ENCODE assay signal across 25 mouse cellular contexts in the genomic region with DNA sequence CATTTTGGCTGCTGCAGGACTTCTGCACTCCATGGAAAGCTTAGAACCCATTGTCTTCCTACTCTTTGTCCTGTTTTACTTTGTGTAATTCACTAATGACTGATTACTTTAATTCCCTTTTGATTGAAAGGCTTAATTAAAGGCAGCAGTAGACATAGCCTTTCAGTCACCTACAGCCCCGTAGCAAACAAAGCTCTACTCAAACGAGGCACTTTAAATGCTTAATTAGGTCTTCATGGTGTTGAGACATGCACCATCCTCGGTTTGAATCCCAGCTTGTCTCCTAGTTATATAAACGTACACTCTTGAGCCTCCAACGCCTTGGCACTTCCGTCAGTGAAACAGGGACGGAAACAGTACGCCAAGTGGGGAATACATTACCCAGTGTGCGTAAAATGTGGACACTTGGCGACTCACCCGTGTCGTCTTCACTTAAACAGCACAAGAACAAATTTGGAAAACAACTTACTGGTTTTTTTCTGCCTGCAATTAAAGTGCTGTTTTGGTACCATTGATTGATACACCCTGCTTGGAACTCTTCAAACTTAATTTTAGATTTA. TPM values are rescaled to one million over a fixed set of nuclear protein-coding genes. Genes with fewer than 3 reads are reported as not detected.
DNase-seq lines count a peak whose midpoint lies in the region; ATAC-seq lines count a peak whose summit lies in the region.
"Had no signal": no experiment of that assay in that cellular context is flagged by ENCODE, and none has a peak within 500 bp of the region (broad histone marks: within the 10 kb centered on the region; RNA-seq: fewer than 3 reads in every experiment).

No protein-coding gene starts in this region.

- peak; percentile 69; the same call in 1 of the 2 replicates for ATAC-seq in forebrain, embryonic 11.5 days (replicated peaks; ENCODE audit: low FRiP score)
- peak; percentile 65 for ATAC-seq in frontal cortex, adult (ENCODE audit: low TSS enrichment)
- no peak for ATAC-seq in liver, embryonic 11.5 days (replicated peaks; ENCODE audit: low FRiP score)
- ATAC-seq: CD4-positive, CD25-positive, alpha-beta regulatory T cell, adult 4 months; hindbrain, embryonic 16.5 days; inflammation-experienced regulatory T-cells, adult 6 months had no signal

- H3K4me2 ChIP-seq in forebrain, embryonic 11.5 days (ENCODE audit: low read depth, low read length, severe bottlenecking), result no peak overlapping the region
- no peak overlapping the region for H3K4me2 ChIP-seq in liver, embryonic 11.5 days
- H3K4me2 ChIP-seq: embryonic facial prominence, embryonic 13.5 days; hindbrain, embryonic 12.5 days had no signal

- H3K4me1 ChIP-seq in forebrain, embryonic 11.5 days (replicated peaks; ENCODE audit: control insufficient read depth, insufficient read depth, low read length), result peaks cover 7% of the 10 kb centered on the region
- peaks cover 40% of the 10 kb centered on the region for H3K4me1 ChIP-seq in forebrain, embryonic 10.5 days
- H3K4me1 ChIP-seq in liver, embryonic 11.5 days (replicated peaks; ENCODE audit: control insufficient read depth, insufficient read depth, low read length), result no peaks in the 10 kb centered on the region
- H3K4me1 ChIP-seq: embryonic facial prominence, embryonic 13.5 days had no signal

- 24% methylated on average over 12 of the region's 12 CpGs for WGBS in forebrain, embryonic 11.5 days
- 37% methylated on average over 12 of the region's 12 CpGs for WGBS in forebrain, embryonic 10.5 days
- WGBS in liver, embryonic 11.5 days, result 80% methylated on average over 12 of the region's 12 CpGs

- H3K36me3 ChIP-seq in forebrain, embryonic 11.5 days (ENCODE audit: control insufficient read depth, insufficient read depth, low read length), result no peaks in the 10 kb centered on the region
- H3K36me3 ChIP-seq in forebrain, embryonic 10.5 days (replicated peaks), result no peaks in the 10 kb centered on the region
- no peaks in the 10 kb centered on the region for H3K36me3 ChIP-seq in liver, embryonic 11.5 days (ENCODE audit: control insufficient read depth, insufficient read depth, low read length)
- H3K36me3 ChIP-seq: embryonic facial prominence, embryonic 13.5 days; G1E; heart, embryonic 10.5 days; hindbrain, embryonic 12.5 days had no signal

- no peak overlapping the region for H3K27ac ChIP-seq in forebrain, embryonic 11.5 days (ENCODE audit: low read depth, low read length)
- H3K27ac ChIP-seq in forebrain, embryonic 10.5 days, result no peak overlapping the region
- no peak overlapping the region for H3K27ac ChIP-seq in liver, embryonic 11.5 days (ENCODE audit: low read depth, low read length)
- H3K27ac ChIP-seq: embryonic facial prominence, embryonic 13.5 days; gastrocnemius, adult 2 months; heart, embryonic 10.5 days; hindbrain, embryonic 12.5 days had no signal

- H3K4me3 ChIP-seq in forebrain, embryonic 11.5 days (ENCODE audit: low read depth, low read length), result no peak overlapping the region
- H3K4me3 ChIP-seq in forebrain, embryonic 10.5 days, result no peak overlapping the region
- H3K4me3 ChIP-seq in liver, embryonic 11.5 days (ENCODE audit: low read depth, low read length), result no peak overlapping the region
- H3K4me3 ChIP-seq: embryonic facial prominence, embryonic 13.5 days; gastrocnemius, adult 2 months; heart, embryonic 10.5 days; hindbrain, embryonic 12.5 days had no signal

- H3K27me3 ChIP-seq in forebrain, embryonic 11.5 days (ENCODE audit: control insufficient read depth, insufficient read depth, low read length), result peaks cover 3% of the 10 kb centered on the region; the same call in 1 of the 2 replicates
- H3K27me3 ChIP-seq in forebrain, embryonic 10.5 days (ENCODE audit: poor library complexity, severe bottlenecking), result peaks cover 59% of the 10 kb centered on the region
- no peaks in the 10 kb centered on the region for H3K27me3 ChIP-seq in liver, embryonic 11.5 days (replicated peaks; ENCODE audit: control insufficient read depth, insufficient read depth, low read length)
- H3K27me3 ChIP-seq: embryonic facial prominence, embryonic 13.5 days; hindbrain, embryonic 12.5 days had no signal

- no peaks in the 10 kb centered on the region for H3K9me3 ChIP-seq in forebrain, embryonic 11.5 days (ENCODE audit: control insufficient read depth, low read length)
- no peaks in the 10 kb centered on the region for H3K9me3 ChIP-seq in forebrain, embryonic 10.5 days
- H3K9me3 ChIP-seq in liver, embryonic 11.5 days (ENCODE audit: control insufficient read depth, low read length), result no peaks in the 10 kb centered on the region
- H3K9me3 ChIP-seq: G1E; heart, embryonic 10.5 days; hindbrain, embryonic 12.5 days had no signal

- H3K9ac ChIP-seq in forebrain, embryonic 11.5 days (ENCODE audit: low read length), result no peak overlapping the region
- H3K9ac ChIP-seq in liver, embryonic 11.5 days (ENCODE audit: low read depth, low read length), result no peak overlapping the region
- H3K9ac ChIP-seq: embryonic facial prominence, embryonic 13.5 days; hindbrain, embryonic 12.5 days had no signal

- no peak for DNase-seq in forebrain, embryonic 11.5 days (ENCODE audit: low spot score)
- no peak for DNase-seq in forebrain, embryonic 10.5 days (ENCODE audit: extremely low spot score, low spot score)
- no peak for DNase-seq in frontal cortex, postnatal 25 days (ENCODE audit: low spot score in 2 of 2)
- DNase-seq in right cerebral cortex, adult 18-20 months, result peak; percentile 55
- DNase-seq in right cerebral cortex, postnatal 25 days, result no peak
- DNase-seq in liver, embryonic 11.5 days (ENCODE audit: low spot score), result no peak
- DNase-seq: adrenal gland, adult 8-10 months; adrenal gland, postnatal 36 days; B cell, adult 2 months; cerebellum, adult 11-12 months; cerebellum, adult 9-11 months; cerebellum, postnatal 36 days; gastrocnemius, adult 2 months; gastrocnemius, postnatal 25 days; heart, postnatal 10 days; heart, postnatal 4 days had no signal

RNA-seq across cellular contexts. Expression of a gene that starts 41.1 kb away (rescaled TPM):
- 0.23 and 0.37 TPM in 2 replicates for polyA plus RNA-seq in forebrain, embryonic 11.5 days (2014; fragmentation: Nextera tagmentation; extraction: Ambion mirVana)
- polyA plus RNA-seq in forebrain, embryonic 10.5 days (2016; fragmentation: Nextera tagmentation; extraction: Ambion mirVana), result 0.25 and 0.26 TPM in 2 replicates
- 0.34 and 0.48 TPM in 2 replicates for polyA plus RNA-seq in liver, embryonic 11.5 days (2014; fragmentation: Nextera tagmentation; extraction: Ambion mirVana)
- polyA plus RNA-seq: CD4-positive, CD25-positive, alpha-beta regulatory T cell, adult 4 months; heart, embryonic 14.5 days; inflammation-experienced regulatory T-cells, adult 6 months had no signal

RNA-seq across cellular contexts. Expression of a gene that starts 53.1 kb away (rescaled TPM):
- polyA plus RNA-seq in forebrain, embryonic 11.5 days (2014; fragmentation: Nextera tagmentation; extraction: Ambion mirVana), result not detected in 2 replicates
- polyA plus RNA-seq in forebrain, embryonic 10.5 days (2016; fragmentation: Nextera tagmentation; extraction: Ambion mirVana), result not detected in 2 replicates
- polyA plus RNA-seq in liver, embryonic 11.5 days (2014; fragmentation: Nextera tagmentation; extraction: Ambion mirVana), result 0.47 TPM in 1 of 2 replicates, not detected in the other
- polyA plus RNA-seq: CD4-positive, CD25-positive, alpha-beta regulatory T cell, adult 4 months; embryonic facial prominence, embryonic 13.5 days; G1E; heart, embryonic 14.5 days; hindbrain, embryonic 16.5 days; inflammation-experienced regulatory T-cells, adult 6 months had no signal

RNA-seq across cellular contexts. Expression of a gene that starts 58.0 kb away (rescaled TPM):
- polyA plus RNA-seq in forebrain, embryonic 11.5 days (2014; fragmentation: Nextera tagmentation; extraction: Ambion mirVana), result 0.63 and 0.87 TPM in 2 replicates
- 0.23 and 0.55 TPM in 2 replicates for polyA plus RNA-seq in forebrain, embryonic 10.5 days (2016; fragmentation: Nextera tagmentation; extraction: Ambion mirVana)
- 0.15 TPM in 1 of 2 replicates, not detected in the other for polyA plus RNA-seq in liver, embryonic 11.5 days (2014; fragmentation: Nextera tagmentation; extraction: Ambion mirVana)
- polyA plus RNA-seq: G1E had no signal
